Mouse (Mus musculus): Measurements from ENCODE around the gene Mxi1. TPM values are rescaled to one million over a fixed set of nuclear protein-coding genes. Genes with fewer than 3 reads are reported as not detected.

Gene Mxi1
- total and polyA plus RNA-seq, 3 experiments = 15.6 to 31.1 (median 29.6) TPM

GRCm38 (mm10) chr19:53321273-53321672 is 11.0 kb downstream of the Mxi1 start:
- DNase-seq = no peak

- DNase-seq = no peak
Measured at GRCm38 (mm10) chr19:53322438-53323048, 12.2 kb downstream of the Mxi1 start.

- no peak for DNase-seq
Measured at GRCm38 (mm10) chr19:53324866-53325265, 14.5 kb downstream of the Mxi1 start.

GRCm38 (mm10) chr19:53325578-53326295 is 15.4 kb downstream of the Mxi1 start:
- peak; percentile 87 for DNase-seq

- DNase-seq = no peak
Measured at GRCm38 (mm10) chr19:53328116-53328515, 17.8 kb downstream of the Mxi1 start.

GRCm38 (mm10) chr19:53329221-53329991 is 19.1 kb downstream of the Mxi1 start:
- peak; percentile 92 for DNase-seq

GRCm38 (mm10) chr19:53329992-53330381 is 19.7 kb downstream of the Mxi1 start:
- DNase-seq = peak; percentile 81

- no peak for DNase-seq
Measured at GRCm38 (mm10) chr19:53331882-53332500, 21.7 kb downstream of the Mxi1 start.

GRCm38 (mm10) chr19:53333730-53334129 is 23.4 kb downstream of the Mxi1 start:
- DNase-seq = no peak

GRCm38 (mm10) chr19:53335241-53335640 is 24.9 kb downstream of the Mxi1 start:
- DNase-seq = no peak

- no peak for DNase-seq
Measured at GRCm38 (mm10) chr19:53340423-53340822, 30.1 kb downstream of the Mxi1 start.

GRCm38 (mm10) chr19:53343174-53343881 is 33.0 kb downstream of the Mxi1 start:
- DNase-seq = no peak

- DNase-seq = no peak
Measured at GRCm38 (mm10) chr19:53344062-53344461, 33.7 kb downstream of the Mxi1 start.

- no peak for DNase-seq
Measured at GRCm38 (mm10) chr19:53345766-53346165, 35.4 kb downstream of the Mxi1 start.

- no peak for DNase-seq
Measured at GRCm38 (mm10) chr19:53353864-53354263, 43.5 kb downstream of the Mxi1 start.

GRCm38 (mm10) chr19:53354271-53355000 is 44.1 kb downstream of the Mxi1 start:
- DNase-seq = no peak

GRCm38 (mm10) chr19:53355065-53355464 is 44.7 kb downstream of the Mxi1 start:
- no peak for DNase-seq

- DNase-seq = peak; percentile 77
Measured at GRCm38 (mm10) chr19:53359160-53360033, 49.1 kb downstream of the Mxi1 start.

GRCm38 (mm10) chr19:53360265-53360958 is 50.1 kb downstream of the Mxi1 start:
- peak; percentile 20 for DNase-seq

All from adrenal gland, adult 2 months (tissue).